Mouse (Mus musculus): ENCODE data around the gene Prkca.

GRCm38 (mm10) chr11:108170107-108170506 lies 173.6 kb downstream of the Prkca start:
- no peak for TF ChIP-seq CTCF (IDR thresholded peaks at IDR 0.05; ENCODE audit: low read depth)
- TF ChIP-seq EP300 (IDR thresholded peaks at IDR 0.05; ENCODE audit: low read depth), result no peak
